Mouse (Mus musculus): ENCODE results near the gene Afg3l1. TPM values are rescaled to one million over a fixed set of nuclear protein-coding genes. Genes with fewer than 3 reads are reported as not detected.
A peak's percentile ranks its signal among the peaks of the same experiment; 100 is the strongest.
"Not testable (repeated sequence)": the region's sequence is repeated elsewhere in the genome, so short reads cannot be mapped to it uniquely, and the experiment has no call there.

Gene Afg3l1
- polyA plus RNA-seq, 1 experiment from 2014 or later = 48.2 TPM

- Histone ChIP-seq H3K9ac (no peak overlapping the region), H3K9me3 (no peaks in the 10 kb centered on the region), H3K4me2 (no peak overlapping the region), H3K36me3 (peaks cover 60% of the 10 kb centered on the region), H3K4me1 (no peaks in the 10 kb centered on the region), H3K4me3 (no peak overlapping the region), H3K27ac (no peak overlapping the region), H3K27me3 (no peaks in the 10 kb centered on the region)
- WGBS = 89% methylated on average over 9 of the region's 9 CpGs
- ATAC-seq (ENCODE audit: borderline replicate concordance, extremely low read depth, low FRiP score, low TSS enrichment) = no peak
Measured at GRCm38 (mm10) chr8:123504591-123505195, 27.0 kb downstream of the Afg3l1 start.

DNA sequence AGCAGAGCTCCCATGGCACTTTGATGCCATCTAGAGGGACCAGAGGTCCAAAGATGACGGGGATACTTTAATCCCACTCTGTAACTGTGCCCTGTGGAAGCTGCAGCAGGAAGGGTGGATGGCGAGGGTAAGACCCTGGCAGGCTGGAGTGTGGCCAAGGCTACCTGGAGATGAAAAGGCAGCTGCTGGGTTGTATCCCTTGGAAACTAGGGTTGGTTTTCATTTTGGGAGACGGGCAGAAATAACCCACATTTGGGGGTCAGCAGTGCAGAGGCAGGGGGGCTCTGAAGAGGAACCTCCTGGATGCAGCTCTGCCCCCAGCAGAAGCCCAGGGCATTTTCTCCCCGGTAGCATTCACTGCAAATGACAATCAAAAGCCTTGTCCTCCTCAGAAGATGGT, 27.6 kb downstream of the Afg3l1 start:
- 72% methylated on average over 4 of the region's 4 CpGs for WGBS
- Histone ChIP-seq H3K9me3 (no peaks in the 10 kb centered on the region), H3K27ac (no peak overlapping the region), H3K4me2 (no peak overlapping the region), H3K9ac (no peak overlapping the region), H3K4me3 (no peak overlapping the region), H3K27me3 (no peaks in the 10 kb centered on the region), H3K4me1 (no peaks in the 10 kb centered on the region), H3K36me3 (peaks cover 56% of the 10 kb centered on the region)
- ATAC-seq (ENCODE audit: borderline replicate concordance, extremely low read depth, low FRiP score, low TSS enrichment) = no peak

- no peak overlapping the region for H3K9ac ChIP-seq
- WGBS = 83% methylated on average over 9 of the region's 9 CpGs
- H3K36me3 ChIP-seq = peaks cover 52% of the 10 kb centered on the region
Measured at GRCm38 (mm10) chr8:123505695-123506094, 28.0 kb downstream of the Afg3l1 start.

GRCm38 (mm10) chr8:123507153-123507552, 29.4 kb downstream of the Afg3l1 start:
- Histone ChIP-seq H3K9me3 (no peaks in the 10 kb centered on the region), H3K36me3 (peaks cover 37% of the 10 kb centered on the region)
- 95% methylated on average over 5 of the region's 5 CpGs for WGBS

More at GRCm38 (mm10) chr8:123505695-123506094, 28.0 kb downstream of the Afg3l1 start:
- Histone ChIP-seq H3K4me2 (no peak overlapping the region), H3K4me3 (no peak overlapping the region), H3K27ac (no peak overlapping the region), H3K4me1 (no peaks in the 10 kb centered on the region), H3K27me3 (no peaks in the 10 kb centered on the region), H3K9me3 (no peaks in the 10 kb centered on the region)
- no peak for ATAC-seq (ENCODE audit: borderline replicate concordance, extremely low read depth, low FRiP score, low TSS enrichment)

GRCm38 (mm10) chr8:123510819-123511218, 33.1 kb downstream of the Afg3l1 start:
- Histone ChIP-seq H3K27me3 (peaks cover 32% of the 10 kb centered on the region), H3K4me2 (no peak overlapping the region), H3K36me3 (peaks cover 10% of the 10 kb centered on the region; the same call in 1 of the 2 replicates), H3K9ac (no peak overlapping the region), H3K27ac (no peak overlapping the region), H3K4me1 (peaks cover 12% of the 10 kb centered on the region), H3K4me3 (no peak overlapping the region), H3K9me3 (no peaks in the 10 kb centered on the region)
- WGBS = 71% methylated on average over 5 of the region's 5 CpGs
- no peak for ATAC-seq (ENCODE audit: borderline replicate concordance, extremely low read depth, low FRiP score, low TSS enrichment)

More at GRCm38 (mm10) chr8:123507153-123507552, 29.4 kb downstream of the Afg3l1 start:
- Histone ChIP-seq H3K27me3 (no peaks in the 10 kb centered on the region; the same call in 1 of the 2 replicates), H3K4me1 (no peaks in the 10 kb centered on the region), H3K9ac (no peak overlapping the region), H3K27ac (no peak overlapping the region), H3K4me3 (no peak overlapping the region), H3K4me2 (no peak overlapping the region)
- ATAC-seq (ENCODE audit: borderline replicate concordance, extremely low read depth, low FRiP score, low TSS enrichment) = no peak

GRCm38 (mm10) chr8:123514136-123514535, 36.4 kb downstream of the Afg3l1 start:
- Histone ChIP-seq H3K4me1 (peaks cover 16% of the 10 kb centered on the region), H3K9ac (peak overlapping the region; percentile 42; the same call in 1 of the 2 replicates), H3K36me3 (no peaks in the 10 kb centered on the region), H3K9me3 (no peaks in the 10 kb centered on the region), H3K4me3 (peak overlapping the region; percentile 68), H3K4me2 (peak overlapping the region; percentile 100), H3K27me3 (peaks cover 51% of the 10 kb centered on the region), H3K27ac (no peak overlapping the region)
- no peak for ATAC-seq (ENCODE audit: borderline replicate concordance, extremely low read depth, low FRiP score, low TSS enrichment)
- 3% methylated on average over 9 of the region's 9 CpGs for WGBS

GRCm38 (mm10) chr8:123514781-123515539, 37.3 kb downstream of the Afg3l1 start, which contains the start of gene Dbndd1:
Gene Dbndd1 (minus strand): TSS chr8:123515463.
- ATAC-seq (ENCODE audit: borderline replicate concordance, extremely low read depth, low FRiP score, low TSS enrichment) = no peak
- peak within 1 kb of the TSS; percentile 100 for H3K4me2 ChIP-seq
- H3K36me3 ChIP-seq = no peaks in the 10 kb centered on the region
- H3K27ac ChIP-seq = no peak within 1 kb of the TSS
- peak within 1 kb of the TSS; percentile 42 for H3K9ac ChIP-seq
- peaks cover 51% of the 10 kb centered on the region for H3K27me3 ChIP-seq
- peak within 1 kb of the TSS; percentile 68 for H3K4me3 ChIP-seq
- no peaks in the 10 kb centered on the region for H3K9me3 ChIP-seq
- peaks cover 23% of the 10 kb centered on the region for H3K4me1 ChIP-seq
- under 1% methylated on average over 55 of the region's 63 CpGs for WGBS

- WGBS = under 1% methylated on average over 11 of the region's 11 CpGs
- no peak overlapping the region for H3K27ac ChIP-seq
- H3K4me2 ChIP-seq = peak overlapping the region; percentile 100
- H3K4me1 ChIP-seq = peaks cover 23% of the 10 kb centered on the region
- H3K9ac ChIP-seq = no peak overlapping the region
- peaks cover 51% of the 10 kb centered on the region for H3K27me3 ChIP-seq
- H3K4me3 ChIP-seq = peak overlapping the region; percentile 68
- H3K36me3 ChIP-seq = peaks cover 2% of the 10 kb centered on the region; the same call in 1 of the 2 replicates
- no peaks in the 10 kb centered on the region for H3K9me3 ChIP-seq
- no peak for ATAC-seq (ENCODE audit: borderline replicate concordance, extremely low read depth, low FRiP score, low TSS enrichment)
Measured at GRCm38 (mm10) chr8:123515540-123515897, 37.8 kb downstream of the Afg3l1 start.

GRCm38 (mm10) chr8:123516596-123516995, 38.9 kb downstream of the Afg3l1 start:
- Histone ChIP-seq H3K4me1 (peaks cover 23% of the 10 kb centered on the region), H3K27ac (no peak overlapping the region), H3K4me3 (no peak overlapping the region), H3K27me3 (peaks cover 51% of the 10 kb centered on the region), H3K9me3 (no peaks in the 10 kb centered on the region), H3K4me2 (no peak overlapping the region), H3K9ac (no peak overlapping the region), H3K36me3 (peaks cover 10% of the 10 kb centered on the region; the same call in 1 of the 2 replicates)
- ATAC-seq (ENCODE audit: borderline replicate concordance, extremely low read depth, low FRiP score, low TSS enrichment) = no peak
- WGBS = 37% methylated on average over 2 of the region's 2 CpGs

- Histone ChIP-seq H3K27me3 (peaks cover 41% of the 10 kb centered on the region), H3K9me3 (no peaks in the 10 kb centered on the region), H3K9ac (0 out of 2 replicates have a peak overlapping the region, but pooled peaks have one; percentile 27), H3K4me3 (peak overlapping the region; percentile 86), H3K4me1 (peaks cover 23% of the 10 kb centered on the region), H3K36me3 (peaks cover 22% of the 10 kb centered on the region), H3K27ac (no peak overlapping the region), H3K4me2 (peak overlapping the region; percentile 67)
- 25% methylated on average over 10 of the region's 10 CpGs for WGBS
- no peak for ATAC-seq (ENCODE audit: borderline replicate concordance, extremely low read depth, low FRiP score, low TSS enrichment)
Measured at GRCm38 (mm10) chr8:123518172-123518571, 40.5 kb downstream of the Afg3l1 start.

- ATAC-seq (ENCODE audit: borderline replicate concordance, extremely low read depth, low FRiP score, low TSS enrichment) = peak; percentile 96
- WGBS = under 1% methylated on average over 20 of the region's 20 CpGs
- Histone ChIP-seq H3K9ac (peak within 1 kb of the TSS; percentile 75), H3K9me3 (no peaks in the 10 kb centered on the region), H3K4me3 (peak within 1 kb of the TSS; percentile 86), H3K27me3 (peaks cover 36% of the 10 kb centered on the region), H3K27ac (no peak within 1 kb of the TSS), H3K36me3 (peaks cover 26% of the 10 kb centered on the region), H3K4me1 (peaks cover 23% of the 10 kb centered on the region), H3K4me2 (peak within 1 kb of the TSS; percentile 67)
Measured at GRCm38 (mm10) chr8:123518667-123519066, 41.0 kb downstream of the Afg3l1 start, which contains the start of gene Gas8. Gene Gas8 (plus strand): TSS chr8:123518834.

GRCm38 (mm10) chr8:123520048-123520447, 42.3 kb downstream of the Afg3l1 start:
- WGBS = 62% methylated on average over 1 of the region's 1 CpGs
- peaks cover 14% of the 10 kb centered on the region for H3K4me1 ChIP-seq
- not testable (repeated sequence) for H3K4me3 ChIP-seq

More at GRCm38 (mm10) chr8:123520048-123520447, 42.3 kb downstream of the Afg3l1 start:
- H3K36me3 ChIP-seq = peaks cover 38% of the 10 kb centered on the region
- H3K9ac ChIP-seq; H3K27ac ChIP-seq; H3K9me3 ChIP-seq; ATAC-seq (ENCODE audit: borderline replicate concordance, extremely low read depth, low FRiP score, low TSS enrichment); H3K4me2 ChIP-seq: not testable (repeated sequence)
- H3K27me3 ChIP-seq = peaks cover 22% of the 10 kb centered on the region
